Mouse (Mus musculus) G1E (cell line): ENCODE results near the gene Nfe2l2.

ENCODE experiments used
- CTCF ChIP-seq: IDR thresholded peaks from 2 replicates; pipeline ENCODE4 v1.5.1; 2012; ENCODE audit warnings: low read depth, low read length, inconsistent platforms, mixed read lengths
- GATA1 ChIP-seq: IDR thresholded peaks from 2 replicates; pipeline ENCODE4 v1.6.1; 2012; ENCODE audit warnings: borderline replicate concordance, low read length, inconsistent platforms, mixed read lengths
- GATA2 ChIP-seq: IDR thresholded peaks from 2 replicates; pipeline ENCODE4 v1.6.1; 2012; ENCODE audit warnings: low read depth, low read length, inconsistent platforms, borderline replicate concordance

- TF ChIP-seq CTCF (no peak), GATA2 (no peak), GATA1 (no peak)
These were observed 71.7 kb downstream of the Nfe2l2 start for GRCm38 (mm10) chr2:75632721-75633181.
